In the genomic region with DNA sequence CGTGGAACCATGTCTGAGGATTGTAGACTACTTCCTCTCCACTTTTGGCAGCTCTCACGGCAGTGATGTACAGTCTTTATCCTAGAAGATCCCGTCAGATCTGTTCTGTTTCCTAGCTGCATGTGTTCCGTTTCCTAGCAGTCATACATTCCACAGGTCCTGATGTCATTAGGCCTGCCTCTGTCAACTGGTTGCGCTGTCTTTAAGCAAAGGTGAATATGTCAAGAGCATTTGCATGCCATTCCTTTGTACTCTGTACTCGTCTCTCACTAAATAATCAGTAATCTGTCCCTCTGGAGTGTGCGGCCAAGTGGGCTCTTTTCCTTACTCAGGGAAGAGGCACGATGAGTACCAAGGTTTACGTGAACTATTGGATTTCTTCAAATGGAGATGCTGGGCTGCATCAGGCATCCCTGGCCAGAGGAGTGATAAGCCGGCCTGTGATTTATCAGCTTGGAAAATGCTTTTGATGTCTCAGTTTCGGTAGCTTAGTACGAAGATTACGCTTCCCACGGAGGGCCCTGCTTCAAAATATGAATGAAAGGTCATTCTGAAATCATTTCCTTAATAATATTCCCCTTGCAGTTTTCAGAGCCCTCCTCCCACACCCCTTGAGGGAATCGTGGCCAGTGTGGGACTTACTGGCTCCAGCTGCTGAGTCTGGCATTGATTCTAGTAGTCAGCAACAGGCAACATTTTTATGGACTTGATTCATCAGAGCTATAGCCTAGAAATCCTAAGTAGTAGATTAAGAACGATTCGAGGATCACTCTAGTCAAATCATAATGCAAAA, we compare ENCODE assay signal across 8 mouse cellular contexts. TPM values are rescaled to one million over a fixed set of nuclear protein-coding genes. Genes with fewer than 3 reads are reported as not detected.
A peak's percentile ranks its signal among the peaks of the same experiment; 100 is the strongest.
DNase-seq lines count a peak whose midpoint lies in the region; ATAC-seq lines count a peak whose summit lies in the region.
"Had no signal": no experiment of that assay in that cellular context is flagged by ENCODE, and none has a peak within 500 bp of the region (broad histone marks: within the 10 kb centered on the region; RNA-seq: fewer than 3 reads in every experiment).

No protein-coding gene starts in this region.

- no peak overlapping the region for H3K9ac ChIP-seq in heart, embryonic 16.5 days (ENCODE audit: low read length)
- H3K9ac ChIP-seq in lung, embryonic 15.5 days, result no peak overlapping the region
- H3K9ac ChIP-seq in stomach, embryonic 15.5 days, result no peak overlapping the region
- H3K9ac ChIP-seq: liver, embryonic 14.5 days had no signal

- H3K27me3 ChIP-seq in heart, embryonic 16.5 days (ENCODE audit: control insufficient read depth, insufficient read depth, low read length), result peaks cover 4% of the 10 kb centered on the region; the same call in 1 of the 2 replicates
- no peaks in the 10 kb centered on the region for H3K27me3 ChIP-seq in lung, embryonic 15.5 days
- H3K27me3 ChIP-seq in stomach, embryonic 15.5 days (replicated peaks), result no peaks in the 10 kb centered on the region; the same call in 1 of the 2 replicates

- H3K4me2 ChIP-seq in heart, embryonic 16.5 days (ENCODE audit: low read depth, low read length), result peak overlapping the region; percentile 50
- peak overlapping the region; percentile 44 for H3K4me2 ChIP-seq in lung, embryonic 15.5 days
- peak overlapping the region; percentile 29 for H3K4me2 ChIP-seq in stomach, embryonic 15.5 days

- no peak for ATAC-seq in heart, embryonic 16.5 days (replicated peaks; ENCODE audit: extremely low read depth, insufficient read depth, low FRiP score)
- no peak for ATAC-seq in lung, embryonic 15.5 days (ENCODE audit: borderline replicate concordance, extremely low read depth, low FRiP score, low TSS enrichment)
- ATAC-seq in stomach, embryonic 15.5 days (ENCODE audit: insufficient read depth, low FRiP score, low read depth), result no peak

- no peak overlapping the region for H3K27ac ChIP-seq in heart, embryonic 16.5 days (ENCODE audit: low read length)
- no peak overlapping the region for H3K27ac ChIP-seq in lung, embryonic 15.5 days
- no peak overlapping the region for H3K27ac ChIP-seq in stomach, embryonic 15.5 days
- H3K27ac ChIP-seq: liver, embryonic 14.5 days had no signal

- H3K4me1 ChIP-seq in heart, embryonic 16.5 days (ENCODE audit: control insufficient read depth, insufficient read depth, low read length), result peaks cover 3% of the 10 kb centered on the region
- peaks cover 22% of the 10 kb centered on the region for H3K4me1 ChIP-seq in lung, embryonic 15.5 days
- H3K4me1 ChIP-seq in stomach, embryonic 15.5 days, result peaks cover 7% of the 10 kb centered on the region; the same call in 1 of the 2 replicates

- DNase-seq in R1 (ENCODE audit: low read depth, low spot score), result peak; percentile 3
- peak; percentile 46 for DNase-seq in embryo, embryonic 11 days
- DNase-seq in right cerebral cortex, postnatal 14 days, result no peak
- DNase-seq in right cerebral cortex, postnatal 25 days, result no peak

- H3K9me3 ChIP-seq in heart, embryonic 16.5 days (replicated peaks; ENCODE audit: control insufficient read depth, low read length), result no peaks in the 10 kb centered on the region
- no peaks in the 10 kb centered on the region for H3K9me3 ChIP-seq in lung, embryonic 15.5 days
- H3K9me3 ChIP-seq in stomach, embryonic 15.5 days, result no peaks in the 10 kb centered on the region

- peak overlapping the region; percentile 0; the same call in 1 of the 2 replicates for H3K4me3 ChIP-seq in heart, embryonic 16.5 days (ENCODE audit: low read length)
- H3K4me3 ChIP-seq in lung, embryonic 15.5 days, result no peak overlapping the region
- peak overlapping the region; percentile 5; the same call in 1 of the 2 replicates for H3K4me3 ChIP-seq in stomach, embryonic 15.5 days (replicated peaks)

- no peaks in the 10 kb centered on the region for H3K36me3 ChIP-seq in heart, embryonic 16.5 days (ENCODE audit: control insufficient read depth, insufficient read depth)
- H3K36me3 ChIP-seq in lung, embryonic 15.5 days, result no peaks in the 10 kb centered on the region
- no peaks in the 10 kb centered on the region for H3K36me3 ChIP-seq in stomach, embryonic 15.5 days

- 24% methylated on average over 17 of the region's 17 CpGs for whole genome bisulfite sequencing in heart, embryonic 16.5 days
- 18% methylated on average over 17 of the region's 17 CpGs for WGBS in lung, embryonic 15.5 days
- WGBS in stomach, embryonic 15.5 days, result 39% methylated on average over 17 of the region's 17 CpGs

RNA-seq across cellular contexts. Expression of a gene that starts 4.2 kb away (rescaled TPM):
- 3.6 and 5.9 TPM in 2 replicates for polyA plus RNA-seq in heart, embryonic 16.5 days (2015; fragmentation: Nextera tagmentation; extraction: Ambion mirVana)
- polyA plus RNA-seq in lung, embryonic 15.5 days (2015; fragmentation: Nextera tagmentation; extraction: Ambion mirVana), result 13.1 and 14.0 TPM in 2 replicates
- polyA plus RNA-seq in stomach, embryonic 15.5 days (2015; fragmentation: Nextera tagmentation; extraction: Ambion mirVana), result 17.3 and 17.5 TPM in 2 replicates

Comparison
In these comparisons a context has a peak if more than half of its experiments do, and no peak if none do; other contexts are left out.
1. DNase-seq: peak in R1 (single experiment) and embryo, embryonic 11 days (single experiment); none in right cerebral cortex, postnatal 14 days (single experiment) and right cerebral cortex, postnatal 25 days (single experiment).
2. Peak in every context shown above with its lines, with median percentiles within 50 percentile points of each other: H3K4me2 ChIP-seq.